Mouse (Mus musculus) embryonic facial prominence, embryonic 15.5 days (tissue): ENCODE measurements around the gene A430078G23Rik. TPM values are rescaled to one million over a fixed set of nuclear protein-coding genes. Genes with fewer than 3 reads are reported as not detected.

Source experiments
- ATAC-seq: fragments of 200-750 bp; cut with Nextera tagmentation; 2 replicates; pipeline ENCODE4 v1.8.0; 2017; ENCODE audit warnings: low read depth, moderate TSS enrichment; ENCODE audit not compliant: insufficient number of reproducible peaks, low FRiP score, low TSS enrichment
- H3K27ac ChIP-seq: fragments of 300-500 bp; sonication (generic); replicated peaks from 2 replicates; pipeline ENCODE4 v1.5.1; 2015; ENCODE audit warnings: mild to moderate bottlenecking, inconsistent platforms
- H3K27me3 ChIP-seq: fragments of 300-500 bp; sonication (generic); 2 replicates; pipeline ENCODE4 v1.6.1; 2015; ENCODE audit warnings: inconsistent platforms
- H3K36me3 ChIP-seq: fragments of 300-500 bp; sonication (generic); 2 replicates; pipeline ENCODE4 v1.6.1; 2015; ENCODE audit warnings: mild to moderate bottlenecking, inconsistent platforms
- H3K4me1 ChIP-seq: fragments of 300-500 bp; sonication (generic); 2 replicates; pipeline ENCODE4 v1.6.1; 2015; ENCODE audit warnings: inconsistent platforms
- H3K4me2 ChIP-seq: fragments of 300-500 bp; sonication (generic); replicated peaks from 2 replicates; pipeline ENCODE4 v1.6.1; 2015; ENCODE audit warnings: mild to moderate bottlenecking, inconsistent platforms
- H3K4me3 ChIP-seq: fragments of 300-500 bp; sonication (generic); replicated peaks from 2 replicates; pipeline ENCODE4 v1.5.1; 2015; ENCODE audit warnings: mild to moderate bottlenecking, inconsistent platforms
- H3K9ac ChIP-seq: fragments of 300-500 bp; sonication (generic); 2 replicates; pipeline ENCODE4 v1.6.1; 2015; ENCODE audit warnings: inconsistent platforms
- H3K9me3 ChIP-seq: fragments of 300-500 bp; sonication (generic); replicated peaks from 2 replicates; pipeline ENCODE4 v1.6.1; 2016; ENCODE audit warnings: inconsistent platforms
- WGBS: fragments of 180-500 bp; shearing (Covaris S2); methylation state at CpG from one replicate; pipeline ENCODE4 v1.1.7; 2015; 5-methylcytosine and 5-hydroxymethylcytosine counted together
- polyA plus RNA-seq: library from polyadenylated mRNA; unstranded; fragments of >200 nt; fragmentation: Nextera tagmentation; extraction: Ambion mirVana; gene quantifications from 2 replicates; pipeline ENCODE4 v1.2.1, GENCODE M21; 2015

The A430078G23Rik gene
- polyA plus RNA-seq, 1 experiment from 2014 or later, result 0.17 TPM

DNA sequence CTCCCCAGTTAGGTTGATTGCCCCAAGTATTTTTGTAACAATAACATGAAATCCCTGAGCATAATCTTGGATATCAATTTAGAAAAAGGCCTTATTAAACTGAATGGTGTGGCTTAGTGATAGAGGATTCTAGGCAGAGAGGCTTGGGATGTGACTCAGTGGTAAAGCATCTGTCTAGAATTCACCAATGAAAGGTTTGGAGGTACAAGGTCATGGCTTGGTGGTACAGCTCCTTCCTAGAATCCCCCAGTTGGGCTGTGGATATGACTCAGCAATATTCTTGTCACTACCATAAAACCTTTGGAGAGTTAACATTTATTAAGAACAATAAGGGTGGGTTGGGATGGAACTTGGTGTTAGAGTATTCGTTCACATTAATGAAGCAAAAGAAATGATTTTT, 59.6 kb downstream of the A430078G23Rik start:
- Histone ChIP-seq H3K9me3 (no peaks in the 10 kb centered on the region), H3K4me3 (no peak overlapping the region), H3K9ac (no peak overlapping the region), H3K4me1 (peaks cover 10% of the 10 kb centered on the region), H3K36me3 (no peaks in the 10 kb centered on the region), H3K4me2 (no peak overlapping the region), H3K27me3 (no peaks in the 10 kb centered on the region), H3K27ac (no peak overlapping the region)
- WGBS, result 97% methylated on average over 1 of the region's 1 CpGs
- no peak for ATAC-seq

DNA sequence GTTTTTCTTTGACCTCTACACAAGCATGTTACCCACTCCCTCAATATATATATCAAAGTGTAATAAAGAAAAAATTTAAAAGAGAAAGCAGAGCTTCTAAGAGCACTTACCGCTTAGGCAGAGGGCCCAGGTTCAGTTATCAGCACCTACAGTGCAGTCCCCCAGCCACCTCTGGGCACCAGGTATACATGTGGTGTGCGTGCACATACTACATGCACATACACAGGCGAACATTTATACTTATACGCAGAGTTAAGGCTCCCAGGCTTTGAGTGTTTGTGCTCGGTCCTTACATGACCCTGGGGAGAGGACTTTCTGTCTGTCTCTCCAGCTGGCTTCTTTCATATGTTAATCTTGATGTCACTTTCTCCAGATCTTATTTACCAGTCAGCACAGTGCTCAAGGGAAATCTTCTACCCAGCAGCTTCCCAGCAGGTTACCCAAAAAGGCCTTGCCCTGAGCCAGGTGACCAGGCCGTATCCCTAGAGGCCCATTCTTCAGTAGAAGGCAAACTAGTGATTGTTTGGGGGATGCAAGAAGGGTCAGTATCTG, 61.5 kb downstream of the A430078G23Rik start:
- H3K4me2 ChIP-seq, result no peak overlapping the region
- WGBS, result 70% methylated on average over 6 of the region's 6 CpGs
- peaks cover 17% of the 10 kb centered on the region for H3K4me1 ChIP-seq
- no peak overlapping the region for H3K4me3 ChIP-seq
- no peak overlapping the region for H3K9ac ChIP-seq
- no peaks in the 10 kb centered on the region for H3K27me3 ChIP-seq
- no peaks in the 10 kb centered on the region for H3K36me3 ChIP-seq
- ATAC-seq, result no peak
- H3K9me3 ChIP-seq, result no peaks in the 10 kb centered on the region
- H3K27ac ChIP-seq, result no peak overlapping the region

DNA sequence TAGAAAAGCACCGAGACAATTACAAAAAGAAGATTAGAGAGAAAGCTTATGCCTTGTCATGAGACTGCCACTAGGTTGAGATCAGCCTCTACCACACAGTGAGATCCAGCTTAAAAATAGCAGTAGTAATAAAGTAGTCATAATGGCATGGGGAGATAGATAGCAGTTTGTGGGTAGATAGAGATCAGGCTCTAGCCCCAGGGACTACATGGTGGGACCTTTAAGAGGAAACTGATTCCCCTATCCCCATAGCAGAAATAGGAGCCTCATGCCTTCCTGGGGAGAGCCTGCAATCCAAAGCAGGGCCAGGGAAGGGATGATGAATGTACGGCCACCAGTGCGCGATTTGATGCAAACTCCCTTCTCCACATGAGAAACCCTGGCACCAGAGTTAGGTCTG, 62.0 kb downstream of the A430078G23Rik start:
- no peaks in the 10 kb centered on the region for H3K36me3 ChIP-seq
- WGBS, result 63% methylated on average over 4 of the region's 4 CpGs

GRCm38 (mm10) chr8:3415661-3416060, 62.4 kb downstream of the A430078G23Rik start:
- no peak overlapping the region for H3K27ac ChIP-seq
- no peak overlapping the region for H3K9ac ChIP-seq
- no peaks in the 10 kb centered on the region for H3K9me3 ChIP-seq
- no peaks in the 10 kb centered on the region for H3K36me3 ChIP-seq
- H3K4me3 ChIP-seq, result no peak overlapping the region
- WGBS, result 88% methylated on average over 6 of the region's 6 CpGs
- ATAC-seq, result no peak
- no peak overlapping the region for H3K4me2 ChIP-seq
- peaks cover 17% of the 10 kb centered on the region for H3K4me1 ChIP-seq
- no peaks in the 10 kb centered on the region for H3K27me3 ChIP-seq

More for the DNA sequence above, 62.0 kb downstream of the A430078G23Rik start:
- H3K27ac ChIP-seq, result no peak overlapping the region
- H3K9me3 ChIP-seq, result no peaks in the 10 kb centered on the region
- H3K4me3 ChIP-seq, result no peak overlapping the region
- H3K27me3 ChIP-seq, result no peaks in the 10 kb centered on the region
- no peak overlapping the region for H3K4me2 ChIP-seq
- no peak overlapping the region for H3K9ac ChIP-seq
- no peak for ATAC-seq
- peaks cover 17% of the 10 kb centered on the region for H3K4me1 ChIP-seq

DNA sequence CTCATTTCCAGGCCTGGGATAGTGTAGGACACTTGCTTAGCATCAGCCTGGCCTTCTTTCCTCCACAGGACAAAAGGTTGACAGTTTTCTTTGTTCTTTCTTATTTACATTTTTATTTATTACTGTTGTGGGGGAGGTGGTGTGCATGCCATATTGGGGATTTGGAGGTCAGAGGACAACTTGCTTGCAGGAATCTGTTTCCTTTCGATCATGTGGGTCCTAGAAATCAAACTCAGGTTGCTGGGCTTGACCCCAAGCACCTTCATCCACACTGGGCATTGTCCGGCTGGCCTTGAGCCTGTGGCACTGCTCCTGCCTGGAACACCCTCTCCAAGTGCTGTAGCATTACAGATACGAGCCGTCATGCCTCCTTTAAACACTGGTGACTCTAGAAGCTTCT, 63.6 kb downstream of the A430078G23Rik start:
- Histone ChIP-seq H3K36me3 (no peaks in the 10 kb centered on the region), H3K27me3 (no peaks in the 10 kb centered on the region), H3K4me2 (no peak overlapping the region), H3K9ac (no peak overlapping the region), H3K4me1 (peaks cover 17% of the 10 kb centered on the region), H3K4me3 (no peak overlapping the region), H3K27ac (no peak overlapping the region), H3K9me3 (no peaks in the 10 kb centered on the region)
- ATAC-seq, result no peak
- WGBS, result 54% methylated on average over 4 of the region's 4 CpGs

DNA sequence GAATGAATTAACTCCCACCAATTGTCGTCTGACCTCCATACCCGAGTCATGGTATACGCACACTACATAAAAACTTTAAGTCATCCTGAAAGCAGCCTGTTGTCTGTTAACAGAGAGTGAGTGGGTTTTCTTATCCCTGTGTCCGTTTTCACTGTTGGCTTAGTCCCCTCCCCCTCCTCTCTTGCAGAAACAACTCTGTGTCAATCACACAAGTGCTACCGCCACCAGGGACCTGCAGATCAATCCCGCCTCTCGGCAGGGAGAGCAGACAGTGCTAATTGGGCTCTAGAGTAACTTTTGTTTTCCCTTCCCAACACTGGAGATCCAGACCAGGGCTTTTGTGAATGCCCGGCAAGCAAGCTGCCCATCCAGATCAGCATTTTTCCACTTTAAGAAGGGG, 64.2 kb downstream of the A430078G23Rik start:
- Histone ChIP-seq H3K9me3 (no peaks in the 10 kb centered on the region), H3K9ac (no peak overlapping the region), H3K4me3 (no peak overlapping the region), H3K27me3 (no peaks in the 10 kb centered on the region), H3K36me3 (no peaks in the 10 kb centered on the region), H3K4me2 (no peak overlapping the region), H3K4me1 (peaks cover 17% of the 10 kb centered on the region), H3K27ac (peak overlapping the region; percentile 39)
- WGBS, result 18% methylated on average over 8 of the region's 8 CpGs
- 0 out of 2 replicates have a peak, but pooled peaks have one; percentile 16 for ATAC-seq

GRCm38 (mm10) chr8:3418101-3418500, 64.9 kb downstream of the A430078G23Rik start:
- no peak for ATAC-seq
- Histone ChIP-seq H3K27ac (peak overlapping the region; percentile 39; the same call in 1 of the 2 replicates), H3K4me2 (no peak overlapping the region)

GRCm38 (mm10) chr8:3420105-3420706, 67.0 kb downstream of the A430078G23Rik start:
- 63% methylated on average over 10 of the region's 10 CpGs for WGBS
- no peak for ATAC-seq
- no peak overlapping the region for H3K4me3 ChIP-seq
- peak overlapping the region; percentile 28; the same call in 1 of the 2 replicates for H3K27ac ChIP-seq
- no peaks in the 10 kb centered on the region for H3K27me3 ChIP-seq
- no peaks in the 10 kb centered on the region for H3K9me3 ChIP-seq
- no peak overlapping the region for H3K4me2 ChIP-seq
- no peaks in the 10 kb centered on the region for H3K36me3 ChIP-seq
- peaks cover 17% of the 10 kb centered on the region for H3K4me1 ChIP-seq
- H3K9ac ChIP-seq, result no peak overlapping the region

More at GRCm38 (mm10) chr8:3418101-3418500, 64.9 kb downstream of the A430078G23Rik start:
- 76% methylated on average over 1 of the region's 1 CpGs for whole genome bisulfite sequencing
- Histone ChIP-seq H3K4me1 (peaks cover 17% of the 10 kb centered on the region), H3K27me3 (no peaks in the 10 kb centered on the region), H3K36me3 (no peaks in the 10 kb centered on the region), H3K9ac (no peak overlapping the region), H3K4me3 (no peak overlapping the region), H3K9me3 (no peaks in the 10 kb centered on the region)

DNA sequence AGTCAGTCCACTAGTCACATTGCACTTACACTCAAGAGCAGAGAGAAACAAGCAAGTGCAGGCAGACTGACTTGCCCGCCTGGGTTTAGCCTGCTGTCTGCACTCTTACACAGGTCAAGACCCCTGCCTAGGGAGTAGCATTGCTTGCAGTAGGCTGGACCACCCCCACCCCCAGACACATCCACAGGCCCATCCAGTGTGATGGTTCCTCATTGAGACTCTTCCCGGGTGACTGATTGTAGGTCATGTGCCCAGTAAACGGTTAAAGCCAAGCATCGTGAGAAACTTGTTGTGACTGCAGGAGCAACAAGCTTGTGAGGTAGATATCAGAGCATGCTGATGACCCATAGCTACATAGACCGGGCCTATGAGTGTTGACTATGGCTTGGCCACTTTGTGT, 68.3 kb downstream of the A430078G23Rik start:
- Histone ChIP-seq H3K4me1 (peaks cover 17% of the 10 kb centered on the region), H3K4me3 (no peak overlapping the region), H3K9ac (no peak overlapping the region), H3K9me3 (no peaks in the 10 kb centered on the region), H3K27me3 (no peaks in the 10 kb centered on the region), H3K36me3 (no peaks in the 10 kb centered on the region), H3K4me2 (no peak overlapping the region), H3K27ac (no peak overlapping the region)
- 91% methylated on average over 5 of the region's 5 CpGs for WGBS
- no peak for ATAC-seq

- Histone ChIP-seq H3K36me3 (peaks cover 17% of the 10 kb centered on the region; the same call in 1 of the 2 replicates), H3K27ac (no peak overlapping the region), H3K9ac (no peak overlapping the region), H3K4me3 (no peak overlapping the region), H3K4me2 (no peak overlapping the region), H3K27me3 (no peaks in the 10 kb centered on the region), H3K4me1 (no peaks in the 10 kb centered on the region), H3K9me3 (no peaks in the 10 kb centered on the region)
- no peak for ATAC-seq
- WGBS, result 79% methylated on average over 5 of the region's 5 CpGs
Observed at GRCm38 (mm10) chr8:3425217-3425616, 72.0 kb downstream of the A430078G23Rik start.

DNA sequence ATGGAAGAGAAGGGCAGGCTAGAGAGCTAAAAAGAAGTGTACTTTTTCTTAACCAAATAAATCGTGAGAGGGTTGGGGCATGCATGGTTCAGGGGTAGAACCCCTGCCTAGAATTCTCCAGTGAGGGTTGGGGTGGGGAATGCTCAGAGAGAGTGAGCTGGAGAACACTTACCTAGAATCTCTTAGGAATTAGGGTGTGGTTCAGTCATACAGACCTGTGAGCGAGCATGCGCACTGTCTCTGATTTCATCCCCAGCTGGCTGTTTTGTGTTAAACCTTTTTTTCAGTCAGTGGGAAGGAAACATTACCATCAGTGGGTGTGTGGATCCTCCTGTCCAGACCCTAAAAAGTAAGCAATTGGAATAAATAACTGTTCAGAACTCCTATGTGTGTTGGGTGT, 73.0 kb downstream of the A430078G23Rik start:
- Histone ChIP-seq H3K9ac (no peak overlapping the region), H3K27me3 (no peaks in the 10 kb centered on the region), H3K4me3 (no peak overlapping the region), H3K9me3 (no peaks in the 10 kb centered on the region), H3K4me2 (no peak overlapping the region), H3K4me1 (no peaks in the 10 kb centered on the region), H3K36me3 (peaks cover 26% of the 10 kb centered on the region; the same call in 1 of the 2 replicates), H3K27ac (no peak overlapping the region)
- no peak for ATAC-seq
- 70% methylated on average over 3 of the region's 3 CpGs for WGBS

DNA sequence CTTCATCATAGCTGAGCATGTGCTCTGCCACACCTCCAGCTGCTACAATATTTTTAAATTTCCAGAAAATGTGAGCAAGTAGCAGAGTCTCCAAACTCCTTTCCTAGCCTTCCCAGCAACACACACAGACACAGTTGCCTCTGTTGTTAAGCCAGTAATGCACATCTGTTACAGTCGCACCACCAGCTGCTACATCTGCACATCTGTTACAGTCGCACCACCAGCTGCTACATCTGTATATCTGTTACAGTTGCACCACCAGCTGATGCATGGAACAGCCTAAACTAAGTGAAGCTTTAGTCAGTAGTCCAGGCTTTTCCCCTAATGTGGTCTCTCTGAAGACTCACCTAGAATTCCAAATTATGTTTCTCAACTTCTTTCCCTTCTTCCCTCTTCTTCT, 75.2 kb downstream of the A430078G23Rik start:
- Histone ChIP-seq H3K9me3 (no peaks in the 10 kb centered on the region), H3K36me3 (peaks cover 48% of the 10 kb centered on the region), H3K27me3 (no peaks in the 10 kb centered on the region), H3K4me3 (no peak overlapping the region), H3K9ac (no peak overlapping the region), H3K27ac (no peak overlapping the region), H3K4me2 (no peak overlapping the region), H3K4me1 (no peaks in the 10 kb centered on the region)
- no peak; the same call in 1 of the 2 replicates for ATAC-seq
- WGBS, result 72% methylated on average over 2 of the region's 2 CpGs
